Mouse (Mus musculus): ENCODE data around the gene Sgsm1.
"Not testable (repeated sequence)": the region's sequence is repeated elsewhere in the genome, so short reads cannot be mapped to it uniquely, and the experiment has no call there.

Sgsm1 gene

GRCm38 (mm10) chr5:113310377-113311003 lies at the start of gene Sgsm1:
Sgsm1 (minus strand) TSS chr5:113310786.
- in situ Hi-C loops (cut with MboI; ENCODE audit: low pct_unique_long_range_greater_than_20kb in 1 of 2, low sequenced_read_pairs in 2 of 2, unreplicated experiment in 1 of 2), result no loop called here

DNA sequence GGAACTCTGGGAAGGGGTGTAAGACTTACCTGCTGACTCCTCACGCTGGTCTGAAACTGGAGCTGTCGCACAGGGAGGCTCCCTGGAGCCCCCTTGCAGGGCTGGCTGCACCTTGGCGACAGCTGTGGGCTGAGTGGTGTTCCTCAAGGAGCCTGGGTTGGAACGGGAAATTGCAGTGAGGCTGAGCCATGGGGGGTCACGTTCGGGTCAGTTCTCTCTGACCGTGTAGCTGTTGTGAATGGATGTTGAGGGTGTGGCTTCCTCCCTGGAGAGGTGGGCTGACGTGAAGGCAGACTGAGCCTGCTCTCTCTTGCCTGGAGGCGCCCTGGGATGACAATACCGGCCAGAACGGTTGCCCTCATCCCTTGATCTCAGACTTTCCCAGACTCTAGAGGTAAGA lies 48.2 kb upstream of the Sgsm1 start:
- in situ Hi-C loops (cut with MboI; ENCODE audit: low pct_unique_long_range_greater_than_20kb in 1 of 2, low sequenced_read_pairs in 2 of 2, unreplicated experiment in 1 of 2), result no loop called here

GRCm38 (mm10) chr5:113357656-113358055 lies 47.1 kb upstream of the Sgsm1 start:
- in situ Hi-C loops (cut with MboI; ENCODE audit: low pct_unique_long_range_greater_than_20kb in 1 of 2, low sequenced_read_pairs in 2 of 2, unreplicated experiment in 1 of 2), result no loop called here

- in situ Hi-C loops (cut with MboI; ENCODE audit: low pct_unique_long_range_greater_than_20kb in 1 of 2, low sequenced_read_pairs in 2 of 2, unreplicated experiment in 1 of 2), result no loop called here
These were observed 46.6 kb upstream of the Sgsm1 start, which contains the start of gene Aym1 for GRCm38 (mm10) chr5:113357186-113357585. Aym1 (plus strand) TSS chr5:113357294.

DNA sequence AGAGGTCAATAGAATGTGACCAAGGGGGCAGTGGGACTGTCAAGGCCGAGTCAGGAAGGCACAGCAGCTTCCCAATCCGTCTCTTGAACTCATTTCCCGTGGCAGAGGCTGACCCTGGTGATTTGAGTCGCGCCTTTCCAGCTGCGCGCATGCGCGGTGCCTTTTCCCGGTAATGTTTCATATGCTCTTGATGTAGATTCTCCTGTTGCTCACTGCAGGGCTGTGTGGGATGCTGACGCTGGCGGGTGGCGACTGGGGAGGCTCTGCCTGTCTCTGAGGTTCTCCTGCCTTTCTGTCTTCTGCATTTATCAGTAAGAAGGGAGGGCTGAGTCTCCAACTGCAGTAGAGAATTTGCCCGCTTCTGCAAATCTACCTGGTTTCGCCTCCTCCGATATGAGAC lies 43.7 kb upstream of the Sgsm1 start:
- in situ Hi-C loops (cut with MboI; ENCODE audit: low pct_unique_long_range_greater_than_20kb in 1 of 2, low sequenced_read_pairs in 2 of 2, unreplicated experiment in 1 of 2), result no loop called here

GRCm38 (mm10) chr5:113352636-113353035 lies 42.0 kb upstream of the Sgsm1 start:
- in situ Hi-C loops (cut with MboI; ENCODE audit: low pct_unique_long_range_greater_than_20kb in 1 of 2, low sequenced_read_pairs in 2 of 2, unreplicated experiment in 1 of 2), result no loop called here

DNA sequence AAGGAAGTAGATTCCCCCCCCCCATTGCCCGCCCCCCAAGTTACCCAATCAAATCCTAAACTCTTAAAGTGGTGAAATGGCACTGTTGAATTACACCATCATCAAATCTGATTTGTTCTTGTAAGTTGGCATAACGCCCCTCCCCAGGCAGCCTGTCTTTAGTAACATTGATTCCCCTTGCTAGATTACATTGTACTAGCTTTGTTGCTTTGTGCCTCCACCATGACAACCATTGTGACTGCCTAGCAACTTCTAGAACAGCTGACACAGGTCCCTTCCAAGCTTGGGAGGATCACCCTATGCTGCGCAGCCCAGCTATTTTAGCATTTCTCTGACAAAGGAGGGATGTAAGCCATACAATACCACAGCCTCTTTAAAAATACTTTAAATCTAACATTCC lies 41.2 kb upstream of the Sgsm1 start:
- in situ Hi-C loops (cut with MboI; ENCODE audit: low pct_unique_long_range_greater_than_20kb in 1 of 2, low sequenced_read_pairs in 2 of 2, unreplicated experiment in 1 of 2), result no loop called here

- in situ Hi-C loops (cut with MboI; ENCODE audit: low pct_unique_long_range_greater_than_20kb in 1 of 2, low sequenced_read_pairs in 2 of 2, unreplicated experiment in 1 of 2), result no loop called here
These were observed 39.2 kb upstream of the Sgsm1 start for GRCm38 (mm10) chr5:113349810-113350209.

DNA sequence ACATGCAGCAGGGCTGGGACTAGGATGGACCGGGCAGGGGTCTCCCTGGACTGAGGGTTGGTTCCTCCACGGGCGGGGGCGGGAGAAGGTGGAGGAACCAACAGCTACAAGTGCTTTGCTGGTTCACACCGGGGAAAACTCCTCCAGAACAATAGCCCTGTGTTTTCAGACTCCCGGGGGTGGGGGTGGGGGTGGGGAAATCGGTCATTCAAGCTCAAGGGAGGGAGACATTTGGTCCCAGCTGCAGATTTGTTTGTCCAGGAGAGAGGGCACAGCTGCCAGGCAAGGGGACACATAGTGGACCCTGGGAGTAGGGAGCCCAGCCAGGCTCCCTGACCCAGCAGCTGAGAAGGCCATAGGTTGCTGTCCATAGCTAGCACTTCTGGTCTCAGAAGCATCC lies 38.6 kb upstream of the Sgsm1 start:
- in situ Hi-C loops (cut with MboI; ENCODE audit: low pct_unique_long_range_greater_than_20kb in 1 of 2, low sequenced_read_pairs in 2 of 2, unreplicated experiment in 1 of 2), result no loop called here

DNA sequence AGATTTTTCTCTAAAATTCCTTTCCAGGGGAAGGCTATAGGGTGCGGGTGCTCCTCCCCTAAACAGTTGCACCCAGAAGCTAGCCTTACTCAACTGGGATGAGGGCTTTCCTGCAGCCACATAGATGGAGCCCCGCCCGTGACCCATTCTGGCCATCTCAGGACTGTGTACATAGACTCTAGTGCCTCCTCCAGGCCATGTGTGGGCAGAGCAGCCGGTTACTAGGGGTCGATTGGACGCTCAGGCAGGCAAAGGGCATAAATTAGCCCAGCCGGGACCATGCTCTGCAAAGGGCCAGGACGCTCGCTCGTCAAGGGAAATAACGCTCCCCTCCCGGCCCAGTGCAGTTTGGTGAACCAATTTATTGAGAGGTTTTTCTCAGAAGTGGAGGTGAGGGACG lies 38.0 kb upstream of the Sgsm1 start:
- in situ Hi-C loops (cut with MboI; ENCODE audit: low pct_unique_long_range_greater_than_20kb in 1 of 2, low sequenced_read_pairs in 2 of 2, unreplicated experiment in 1 of 2), result no loop called here

DNA sequence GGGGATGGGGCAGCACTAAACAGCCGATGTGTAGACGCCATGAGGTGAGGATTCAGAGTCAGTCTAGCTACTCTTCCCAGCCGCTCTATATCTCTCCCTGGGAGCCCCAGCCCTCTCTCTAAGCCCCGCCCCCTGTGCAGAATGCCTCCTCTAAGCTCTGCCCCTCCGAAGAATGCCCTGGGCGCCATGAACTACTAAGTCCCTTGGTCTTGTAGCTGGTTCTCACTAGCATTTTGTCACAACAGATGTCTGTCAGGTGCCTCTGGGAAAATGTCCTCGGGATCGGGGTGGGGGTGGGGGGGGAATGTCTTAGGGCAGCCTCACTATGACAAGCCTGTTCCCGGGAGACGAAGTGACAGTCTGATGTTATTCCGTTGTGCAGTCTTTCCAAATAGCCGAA lies 37.0 kb upstream of the Sgsm1 start:
- in situ Hi-C loops (cut with MboI; ENCODE audit: low pct_unique_long_range_greater_than_20kb in 1 of 2, low sequenced_read_pairs in 2 of 2, unreplicated experiment in 1 of 2), result no loop called here

DNA sequence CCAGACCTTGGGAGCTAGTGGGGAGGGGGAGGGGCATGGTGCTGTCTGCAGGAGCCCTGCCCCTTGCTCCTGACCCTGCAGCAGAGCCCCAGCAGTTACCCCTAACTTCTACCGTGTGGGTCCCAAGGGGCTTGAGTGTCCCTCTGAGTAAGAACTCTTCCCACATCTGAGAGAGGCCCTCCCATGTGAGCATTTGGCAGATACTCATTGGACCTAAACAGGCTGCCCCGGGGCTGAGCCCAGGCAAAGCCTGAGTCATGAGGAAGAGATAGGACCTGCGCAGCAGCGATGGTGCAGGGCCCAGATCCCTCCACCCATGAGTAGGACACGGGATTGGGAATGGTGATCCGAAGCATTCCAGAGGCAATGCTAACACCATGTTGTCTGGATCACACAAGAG lies 36.1 kb upstream of the Sgsm1 start:
- in situ Hi-C loops (cut with MboI; ENCODE audit: low pct_unique_long_range_greater_than_20kb in 1 of 2, low sequenced_read_pairs in 2 of 2, unreplicated experiment in 1 of 2), result not testable (repeated sequence)

DNA sequence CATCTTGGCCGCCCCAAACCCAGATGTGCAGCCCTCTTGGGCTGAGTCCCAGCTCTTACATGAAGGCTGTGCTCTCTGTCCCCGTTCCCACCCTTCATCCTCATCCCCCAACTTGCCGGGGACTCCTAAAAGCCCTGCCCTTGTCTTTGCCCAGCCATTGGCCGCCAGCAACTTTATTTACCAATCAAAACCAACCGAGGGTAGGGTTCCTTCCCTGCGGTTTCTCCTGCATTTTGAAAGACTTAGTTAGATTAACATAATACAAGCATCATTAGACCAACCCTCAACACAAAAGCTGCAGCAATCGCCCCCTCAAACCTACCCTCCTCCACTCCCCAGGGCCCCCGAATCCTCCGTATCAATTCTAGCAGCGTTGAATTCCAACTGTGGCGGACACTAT lies 35.2 kb upstream of the Sgsm1 start:
- in situ Hi-C loops (cut with MboI; ENCODE audit: low pct_unique_long_range_greater_than_20kb in 1 of 2, low sequenced_read_pairs in 2 of 2, unreplicated experiment in 1 of 2), result no loop called here

- in situ Hi-C loops (cut with MboI; ENCODE audit: low pct_unique_long_range_greater_than_20kb in 1 of 2, low sequenced_read_pairs in 2 of 2, unreplicated experiment in 1 of 2), result no loop called here
These were observed 34.2 kb upstream of the Sgsm1 start for GRCm38 (mm10) chr5:113344635-113345386.

DNA sequence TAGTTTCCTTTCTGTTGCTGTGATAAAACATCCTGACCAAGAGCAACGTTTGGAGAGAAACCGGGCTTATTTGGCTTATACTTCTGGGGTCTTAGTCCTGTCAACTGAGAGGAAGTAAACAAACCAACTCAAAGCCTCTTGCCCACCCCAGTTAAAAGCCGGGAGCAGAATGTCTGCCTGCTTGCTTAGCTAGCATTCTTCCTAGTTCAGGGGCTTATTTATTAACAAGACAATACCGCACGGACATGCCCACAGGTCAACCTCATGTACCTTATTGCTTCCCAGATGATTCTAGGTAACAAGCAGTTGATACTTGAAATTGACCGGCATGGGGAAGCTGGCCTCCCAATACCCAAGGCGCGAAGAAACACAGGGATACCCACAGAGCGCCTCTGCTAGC lies 25.7 kb upstream of the Sgsm1 start:
- in situ Hi-C loops (cut with MboI; ENCODE audit: low pct_unique_long_range_greater_than_20kb in 1 of 2, low sequenced_read_pairs in 2 of 2, unreplicated experiment in 1 of 2), result no loop called here

DNA sequence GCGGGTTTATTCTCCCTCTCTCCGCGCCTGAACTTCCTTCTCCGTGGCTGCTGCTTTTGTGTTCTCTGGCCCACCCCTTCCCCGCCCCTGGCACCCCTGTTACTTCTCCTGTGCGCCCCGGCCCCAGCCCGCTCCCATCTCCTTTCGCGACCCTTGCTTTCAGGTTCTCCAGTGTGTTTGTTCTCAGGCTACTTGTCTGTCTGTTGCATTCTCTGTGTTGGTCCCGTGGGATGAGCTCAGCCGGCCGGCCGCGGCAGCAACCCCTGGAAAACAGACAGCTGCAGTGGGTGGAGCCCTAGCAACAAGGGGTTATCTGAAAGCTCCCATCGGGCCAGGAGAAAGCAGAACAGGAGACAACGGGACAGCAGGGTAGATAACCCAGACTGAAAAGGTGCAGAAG lies 25.1 kb upstream of the Sgsm1 start:
- in situ Hi-C loops (cut with MboI; ENCODE audit: low pct_unique_long_range_greater_than_20kb in 1 of 2, low sequenced_read_pairs in 2 of 2, unreplicated experiment in 1 of 2), result no loop called here

DNA sequence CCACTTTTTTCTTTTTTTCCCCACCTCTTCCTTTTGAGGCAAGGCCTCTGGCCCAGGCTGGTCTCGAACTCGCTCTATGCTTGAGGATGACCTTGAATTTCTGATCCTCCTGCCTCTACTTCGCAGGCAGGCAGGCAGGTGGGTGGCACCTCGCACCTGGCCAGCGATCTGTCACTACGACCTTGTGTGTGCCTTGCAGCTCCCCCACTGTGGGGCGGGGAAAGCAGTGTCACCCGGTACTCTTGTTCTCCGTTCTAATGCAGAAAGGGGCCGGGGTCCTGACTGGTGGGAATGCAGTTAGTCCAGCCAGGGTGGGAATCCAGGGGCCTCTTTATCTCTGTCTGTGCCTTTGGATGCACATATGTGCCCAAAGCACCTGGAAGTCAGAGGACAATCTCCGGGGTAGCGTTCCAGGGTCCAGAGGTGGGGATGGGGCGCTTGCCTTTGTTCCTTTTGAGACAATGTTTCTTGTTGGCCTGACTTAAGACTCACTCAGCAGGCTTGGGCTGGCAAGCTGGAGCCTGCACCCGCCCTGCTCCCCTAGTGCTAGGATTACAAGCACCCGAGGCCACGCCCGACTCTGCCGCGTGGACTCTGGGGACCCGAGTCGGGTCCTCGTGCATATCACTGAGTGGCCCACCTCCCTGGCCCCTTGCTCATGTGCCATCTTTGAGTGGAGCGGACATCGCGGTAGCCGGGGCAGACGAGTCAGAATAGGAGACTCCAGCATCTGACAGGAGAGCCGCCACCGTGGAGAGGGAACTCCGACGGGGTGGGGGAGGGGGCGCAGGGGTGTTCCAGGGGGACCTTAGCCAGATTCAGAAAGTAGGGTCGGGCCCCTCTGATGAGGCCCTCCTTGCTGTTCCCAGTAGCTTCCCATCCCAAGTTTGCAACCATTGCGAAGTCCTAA lies 24.3 kb upstream of the Sgsm1 start:
- in situ Hi-C loops (cut with MboI; ENCODE audit: low pct_unique_long_range_greater_than_20kb in 1 of 2, low sequenced_read_pairs in 2 of 2, unreplicated experiment in 1 of 2), result no loop called here

GRCm38 (mm10) chr5:113332899-113333298 lies 22.3 kb upstream of the Sgsm1 start:
- in situ Hi-C loops (cut with MboI; ENCODE audit: low pct_unique_long_range_greater_than_20kb in 1 of 2, low sequenced_read_pairs in 2 of 2, unreplicated experiment in 1 of 2), result no loop called here

- in situ Hi-C loops (cut with MboI; ENCODE audit: low pct_unique_long_range_greater_than_20kb in 1 of 2, low sequenced_read_pairs in 2 of 2, unreplicated experiment in 1 of 2), result no loop called here
These were observed 21.7 kb upstream of the Sgsm1 start for GRCm38 (mm10) chr5:113332239-113332638.

All from mouse embryonic stem cell (cell line).